ENCODE assay signal across 15 mouse cellular contexts in the genomic region with DNA sequence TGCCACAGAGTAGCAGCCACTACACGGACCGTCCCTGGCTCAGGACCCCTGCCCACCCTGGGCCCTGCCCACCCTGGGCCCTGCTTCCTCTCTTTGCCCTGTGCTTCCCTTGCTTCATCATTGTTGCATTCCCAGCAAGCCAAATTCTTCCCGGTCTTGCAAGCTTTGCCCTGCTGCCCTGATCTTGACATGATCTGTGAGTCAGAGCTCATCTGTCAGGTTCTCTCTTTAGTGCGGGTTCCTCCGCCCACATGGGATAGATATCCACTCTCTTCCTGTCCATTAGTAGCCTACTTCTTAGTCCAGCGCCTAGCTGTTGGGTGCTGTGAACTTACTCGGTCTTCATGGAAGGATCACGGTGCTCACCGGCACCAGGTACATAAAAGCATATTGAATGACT.
"Had no signal": no experiment of that assay in that cellular context is flagged by ENCODE, and none has a peak within 500 bp of the region (broad histone marks: within the 10 kb centered on the region; RNA-seq: fewer than 3 reads in every experiment).

No protein-coding gene starts in this region.

- ATAC-seq: midbrain, embryonic 13.5 days; midbrain, embryonic 15.5 days had no signal

- H3K4me2 ChIP-seq: lung, embryonic 15.5 days; midbrain, embryonic 11.5 days; midbrain, embryonic 13.5 days; midbrain, embryonic 15.5 days; neural tube, embryonic 12.5 days; stomach, embryonic 15.5 days had no signal

- H3K36me3 ChIP-seq: midbrain, embryonic 13.5 days; midbrain, embryonic 15.5 days; neural tube, embryonic 12.5 days; stomach, embryonic 15.5 days had no signal

- H3K9me3 ChIP-seq: lung, embryonic 15.5 days; megakaryocyte, embryonic 14.5 days; midbrain, embryonic 13.5 days; midbrain, embryonic 15.5 days; neural tube, embryonic 12.5 days; stomach, embryonic 15.5 days had no signal

- H3K4me3 ChIP-seq: lung, embryonic 15.5 days; megakaryocyte, embryonic 14.5 days; midbrain, embryonic 13.5 days; midbrain, embryonic 15.5 days; neural tube, embryonic 12.5 days; stomach, embryonic 15.5 days had no signal

- H3K27me3 ChIP-seq: lung, embryonic 15.5 days; midbrain, embryonic 13.5 days; midbrain, embryonic 15.5 days; neural tube, embryonic 12.5 days; stomach, embryonic 15.5 days had no signal

- H3K27ac ChIP-seq: lung, embryonic 15.5 days; midbrain, embryonic 13.5 days; midbrain, embryonic 15.5 days; neural tube, embryonic 12.5 days; stomach, embryonic 15.5 days; stomach, postnatal 0 days had no signal

- H3K9ac ChIP-seq: lung, embryonic 15.5 days; midbrain, embryonic 13.5 days; midbrain, embryonic 15.5 days; neural tube, embryonic 12.5 days; stomach, embryonic 15.5 days had no signal

- DNase-seq: lung, adult 2 months; lung, postnatal 10 days; lung, postnatal 4 days; right cerebral cortex, postnatal 14 days; thymus, adult 2 months; thymus, postnatal 25 days; thymus, postnatal 4 days had no signal

- H3K4me1 ChIP-seq: lung, embryonic 15.5 days; megakaryocyte, embryonic 14.5 days; stomach, embryonic 15.5 days had no signal
